Mouse (Mus musculus): ENCODE measurements around the gene Bcas1. TPM values are rescaled to one million over a fixed set of nuclear protein-coding genes. Genes with fewer than 3 reads are reported as not detected.

Gene Bcas1
- polyA plus RNA-seq, 1 experiment, result 0.32 TPM

- H3K27ac ChIP-seq (ENCODE audit: control insufficient read depth, insufficient read depth, low read length), result no peak overlapping the region
- H3K36me3 ChIP-seq (ENCODE audit: control insufficient read depth, insufficient read depth, low read length), result no peaks in the 10 kb centered on the region
- H3K27me3 ChIP-seq (ENCODE audit: control insufficient read depth, insufficient read depth, low read length), result no peaks in the 10 kb centered on the region
- H3K4me1 ChIP-seq (replicated peaks; ENCODE audit: control insufficient read depth, insufficient read depth, low read length), result no peaks in the 10 kb centered on the region
- no peak overlapping the region for H3K4me3 ChIP-seq (ENCODE audit: control insufficient read depth, insufficient read depth, low read length)
- no peak for DNase-seq
- WGBS, result 100% methylated on average over 1 of the region's 1 CpGs
- no peak for TF ChIP-seq POLR2A (IDR thresholded peaks at IDR 0.05; ENCODE audit: control insufficient read depth, extremely low read depth, insufficient read depth, low read length, poor library complexity)
- TF ChIP-seq CTCF (IDR thresholded peaks at IDR 0.05; ENCODE audit: borderline replicate concordance, control insufficient read depth, extremely low read depth, insufficient read depth, low read length, poor library complexity), result no peak
Measured at GRCm38 (mm10) chr2:170391994-170392393, 35.7 kb downstream of the Bcas1 start.

GRCm38 (mm10) chr2:170388320-170388719 lies 39.3 kb downstream of the Bcas1 start:
- TF ChIP-seq POLR2A (IDR thresholded peaks at IDR 0.05; ENCODE audit: control insufficient read depth, extremely low read depth, insufficient read depth, low read length, poor library complexity) (no peak), CTCF (IDR thresholded peaks at IDR 0.05; ENCODE audit: borderline replicate concordance, control insufficient read depth, extremely low read depth, insufficient read depth, low read length, poor library complexity) (no peak)
- Histone ChIP-seq H3K27ac (ENCODE audit: control insufficient read depth, insufficient read depth, low read length) (no peak overlapping the region), H3K27me3 (ENCODE audit: control insufficient read depth, insufficient read depth, low read length) (no peaks in the 10 kb centered on the region), H3K4me3 (ENCODE audit: control insufficient read depth, insufficient read depth, low read length) (no peak overlapping the region), H3K4me1 (replicated peaks; ENCODE audit: control insufficient read depth, insufficient read depth, low read length) (no peaks in the 10 kb centered on the region), H3K36me3 (ENCODE audit: control insufficient read depth, insufficient read depth, low read length) (no peaks in the 10 kb centered on the region)
- no peak for DNase-seq
- WGBS, result 65% methylated on average over 5 of the region's 5 CpGs

GRCm38 (mm10) chr2:170385556-170385955 lies 42.1 kb downstream of the Bcas1 start:
- no peaks in the 10 kb centered on the region for H3K27me3 ChIP-seq (ENCODE audit: control insufficient read depth, insufficient read depth, low read length)
- no peak overlapping the region for H3K4me3 ChIP-seq (ENCODE audit: control insufficient read depth, insufficient read depth, low read length)
- no peak for TF ChIP-seq CTCF (IDR thresholded peaks at IDR 0.05; ENCODE audit: borderline replicate concordance, control insufficient read depth, extremely low read depth, insufficient read depth, low read length, poor library complexity)
- no peak for TF ChIP-seq POLR2A (IDR thresholded peaks at IDR 0.05; ENCODE audit: control insufficient read depth, extremely low read depth, insufficient read depth, low read length, poor library complexity)
- H3K36me3 ChIP-seq (ENCODE audit: control insufficient read depth, insufficient read depth, low read length), result no peaks in the 10 kb centered on the region
- 96% methylated on average over 1 of the region's 1 CpGs for WGBS
- no peak overlapping the region for H3K27ac ChIP-seq (ENCODE audit: control insufficient read depth, insufficient read depth, low read length)
- DNase-seq, result no peak
- no peaks in the 10 kb centered on the region for H3K4me1 ChIP-seq (replicated peaks; ENCODE audit: control insufficient read depth, insufficient read depth, low read length)

GRCm38 (mm10) chr2:170384770-170385169 lies 42.9 kb downstream of the Bcas1 start:
- no peak for DNase-seq
- Histone ChIP-seq H3K27ac (ENCODE audit: control insufficient read depth, insufficient read depth, low read length) (no peak overlapping the region), H3K4me1 (replicated peaks; ENCODE audit: control insufficient read depth, insufficient read depth, low read length) (no peaks in the 10 kb centered on the region), H3K4me3 (ENCODE audit: control insufficient read depth, insufficient read depth, low read length) (no peak overlapping the region), H3K36me3 (ENCODE audit: control insufficient read depth, insufficient read depth, low read length) (no peaks in the 10 kb centered on the region), H3K27me3 (ENCODE audit: control insufficient read depth, insufficient read depth, low read length) (no peaks in the 10 kb centered on the region)
- 63% methylated on average over 1 of the region's 1 CpGs for WGBS
- no peak for TF ChIP-seq CTCF (IDR thresholded peaks at IDR 0.05; ENCODE audit: borderline replicate concordance, control insufficient read depth, extremely low read depth, insufficient read depth, low read length, poor library complexity)
- no peak for TF ChIP-seq POLR2A (IDR thresholded peaks at IDR 0.05; ENCODE audit: control insufficient read depth, extremely low read depth, insufficient read depth, low read length, poor library complexity)

GRCm38 (mm10) chr2:170373391-170373790 lies 54.3 kb downstream of the Bcas1 start:
- no peaks in the 10 kb centered on the region for H3K36me3 ChIP-seq (ENCODE audit: control insufficient read depth, insufficient read depth, low read length)
- H3K4me3 ChIP-seq (ENCODE audit: control insufficient read depth, insufficient read depth, low read length), result no peak overlapping the region
- no peaks in the 10 kb centered on the region for H3K4me1 ChIP-seq (replicated peaks; ENCODE audit: control insufficient read depth, insufficient read depth, low read length)
- no peak for TF ChIP-seq CTCF (IDR thresholded peaks at IDR 0.05; ENCODE audit: borderline replicate concordance, control insufficient read depth, extremely low read depth, insufficient read depth, low read length, poor library complexity)
- TF ChIP-seq POLR2A (IDR thresholded peaks at IDR 0.05; ENCODE audit: control insufficient read depth, extremely low read depth, insufficient read depth, low read length, poor library complexity), result no peak
- no peak for DNase-seq
- 91% methylated on average over 10 of the region's 10 CpGs for WGBS
- H3K27me3 ChIP-seq (ENCODE audit: control insufficient read depth, insufficient read depth, low read length), result no peaks in the 10 kb centered on the region
- H3K27ac ChIP-seq (ENCODE audit: control insufficient read depth, insufficient read depth, low read length), result no peak overlapping the region

GRCm38 (mm10) chr2:170365676-170366075 lies 62.0 kb downstream of the Bcas1 start:
- no peaks in the 10 kb centered on the region for H3K4me1 ChIP-seq (replicated peaks; ENCODE audit: control insufficient read depth, insufficient read depth, low read length)
- DNase-seq, result no peak
- H3K36me3 ChIP-seq (ENCODE audit: control insufficient read depth, insufficient read depth, low read length), result no peaks in the 10 kb centered on the region
- 98% methylated on average over 2 of the region's 2 CpGs for WGBS
- no peak overlapping the region for H3K27ac ChIP-seq (ENCODE audit: control insufficient read depth, insufficient read depth, low read length)
- H3K4me3 ChIP-seq (ENCODE audit: control insufficient read depth, insufficient read depth, low read length), result no peak overlapping the region
- no peak for TF ChIP-seq POLR2A (IDR thresholded peaks at IDR 0.05; ENCODE audit: control insufficient read depth, extremely low read depth, insufficient read depth, low read length, poor library complexity)
- TF ChIP-seq CTCF (IDR thresholded peaks at IDR 0.05; ENCODE audit: borderline replicate concordance, control insufficient read depth, extremely low read depth, insufficient read depth, low read length, poor library complexity), result no peak
- no peaks in the 10 kb centered on the region for H3K27me3 ChIP-seq (ENCODE audit: control insufficient read depth, insufficient read depth, low read length)

- Histone ChIP-seq H3K4me3 (ENCODE audit: control insufficient read depth, insufficient read depth, low read length) (no peak overlapping the region), H3K27ac (ENCODE audit: control insufficient read depth, insufficient read depth, low read length) (no peak overlapping the region), H3K4me1 (replicated peaks; ENCODE audit: control insufficient read depth, insufficient read depth, low read length) (no peaks in the 10 kb centered on the region), H3K36me3 (ENCODE audit: control insufficient read depth, insufficient read depth, low read length) (no peaks in the 10 kb centered on the region), H3K27me3 (ENCODE audit: control insufficient read depth, insufficient read depth, low read length) (no peaks in the 10 kb centered on the region)
- 93% methylated on average over 3 of the region's 3 CpGs for WGBS
- TF ChIP-seq POLR2A (IDR thresholded peaks at IDR 0.05; ENCODE audit: control insufficient read depth, extremely low read depth, insufficient read depth, low read length, poor library complexity), result no peak
- TF ChIP-seq CTCF (IDR thresholded peaks at IDR 0.05; ENCODE audit: borderline replicate concordance, control insufficient read depth, extremely low read depth, insufficient read depth, low read length, poor library complexity), result no peak
- no peak for DNase-seq
Measured at GRCm38 (mm10) chr2:170365271-170365670, 62.4 kb downstream of the Bcas1 start.

Data from thymus, adult 2 months (tissue).